Mouse (Mus musculus) embryonic facial prominence, embryonic 11.5 days (tissue): Measurements from ENCODE around the gene Mta1. TPM values are rescaled to one million over a fixed set of nuclear protein-coding genes. Genes with fewer than 3 reads are reported as not detected.
A peak's percentile ranks its signal among the peaks of the same experiment; 100 is the strongest.

ENCODE experiments used
- ATAC-seq: fragments of 200-750 bp; cut with Nextera tagmentation; replicated peaks from 2 replicates; pipeline ENCODE4 v1.8.0; 2017; ENCODE audit warnings: low read depth; ENCODE audit not compliant: insufficient number of reproducible peaks, low FRiP score, low TSS enrichment
- DNase-seq: peaks from one replicate; pipeline ENCODE4 v3.0.0-alpha.2; 2015; ENCODE audit warnings: low spot score
- H3K27ac ChIP-seq: fragments of 300-500 bp; sonication (generic); replicated peaks from 2 replicates; pipeline ENCODE4 v1.5.1; 2014; ENCODE audit warnings: mild to moderate bottlenecking, low read depth, low read length, control low read depth
- H3K27me3 ChIP-seq: fragments of 300-500 bp; sonication (generic); 2 replicates; pipeline ENCODE4 v1.6.1; 2014; ENCODE audit warnings: mild to moderate bottlenecking, low read length, moderate library complexity, mixed read lengths; ENCODE audit not compliant: control insufficient read depth, insufficient read depth
- H3K36me3 ChIP-seq: fragments of 300-500 bp; sonication (generic); replicated peaks from 2 replicates; pipeline ENCODE4 v1.6.1; 2014; ENCODE audit warnings: low read depth, mild to moderate bottlenecking, low read length, moderate library complexity, mixed read lengths; ENCODE audit not compliant: control insufficient read depth, insufficient read depth
- H3K4me1 ChIP-seq: fragments of 300-500 bp; sonication (generic); 2 replicates; pipeline ENCODE4 v1.6.1; 2014; ENCODE audit warnings: low read length, mixed read lengths; ENCODE audit not compliant: control insufficient read depth, insufficient read depth
- H3K4me2 ChIP-seq: fragments of 300-500 bp; sonication (generic); 2 replicates; pipeline ENCODE4 v1.6.1; 2014; ENCODE audit warnings: low read depth, mild to moderate bottlenecking, control low read depth, low read length, moderate library complexity
- H3K4me3 ChIP-seq: fragments of 300-500 bp; sonication (generic); 2 replicates; pipeline ENCODE4 v1.5.1; 2014; ENCODE audit warnings: low read depth, low read length, control low read depth
- H3K9ac ChIP-seq: fragments of 300-500 bp; sonication (generic); replicated peaks from 2 replicates; pipeline ENCODE4 v1.6.1; 2014; ENCODE audit warnings: mild to moderate bottlenecking, control low read depth, low read length
- H3K9me3 ChIP-seq: fragments of 300-500 bp; sonication (generic); replicated peaks from 2 replicates; pipeline ENCODE4 v1.6.1; 2016; ENCODE audit warnings: mild to moderate bottlenecking, low read length, inconsistent platforms, mixed read lengths; ENCODE audit not compliant: control insufficient read depth
- WGBS: fragments of 180-500 bp; shearing (Covaris S2); extraction: QIAGEN DNeasy Blood & Tissue Kit; methylation state at CpG from one replicate; pipeline ENCODE4 v1.1.7; 2014; 5-methylcytosine and 5-hydroxymethylcytosine counted together
- polyA plus RNA-seq: library from polyadenylated mRNA; unstranded; fragments of >200 nt; fragmentation: Nextera tagmentation; extraction: Ambion mirVana; gene quantifications from 2 replicates; pipeline ENCODE4 v1.2.1, GENCODE M21; 2014

Mta1 gene
- polyA plus RNA-seq, 1 experiment from 2014 or later, result 20.7 TPM

DNA sequence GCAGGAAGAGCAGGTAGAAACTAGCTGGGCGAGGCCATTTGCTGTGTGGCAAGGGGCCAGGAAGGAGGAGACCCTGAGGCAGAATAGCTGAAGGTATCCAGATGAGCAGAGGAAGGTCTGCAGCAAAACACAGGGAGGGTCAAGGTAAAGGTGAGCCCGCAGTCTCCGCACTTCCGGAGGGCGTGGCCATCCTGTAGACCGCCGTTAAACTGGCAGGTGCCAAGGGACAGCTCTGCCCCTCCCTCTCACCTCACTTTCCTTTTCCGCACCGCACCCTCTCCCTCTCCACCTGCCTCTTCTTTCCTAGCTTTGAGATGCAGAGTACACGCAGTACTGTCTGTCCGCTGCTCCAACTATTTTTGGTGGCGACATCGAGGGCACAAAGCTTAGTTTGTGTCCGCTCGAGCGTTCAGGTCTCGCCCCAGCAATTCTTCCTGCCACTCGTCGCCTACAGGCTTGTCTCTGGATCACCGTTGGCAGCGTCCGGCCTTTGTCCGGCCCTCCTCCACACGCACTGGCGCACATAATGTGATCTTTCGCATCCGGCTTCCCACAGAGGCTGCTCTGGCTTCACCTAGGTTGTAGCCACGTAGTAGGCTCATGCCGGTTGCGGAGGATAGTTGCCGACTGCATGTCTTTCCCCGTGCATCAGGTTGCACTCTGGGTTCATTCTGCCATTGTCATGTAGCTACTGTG is 57.1 kb downstream of the Mta1 start:
- 4% methylated on average over 31 of the region's 32 CpGs for WGBS
- H3K9me3 ChIP-seq, result no peaks in the 10 kb centered on the region

DNA sequence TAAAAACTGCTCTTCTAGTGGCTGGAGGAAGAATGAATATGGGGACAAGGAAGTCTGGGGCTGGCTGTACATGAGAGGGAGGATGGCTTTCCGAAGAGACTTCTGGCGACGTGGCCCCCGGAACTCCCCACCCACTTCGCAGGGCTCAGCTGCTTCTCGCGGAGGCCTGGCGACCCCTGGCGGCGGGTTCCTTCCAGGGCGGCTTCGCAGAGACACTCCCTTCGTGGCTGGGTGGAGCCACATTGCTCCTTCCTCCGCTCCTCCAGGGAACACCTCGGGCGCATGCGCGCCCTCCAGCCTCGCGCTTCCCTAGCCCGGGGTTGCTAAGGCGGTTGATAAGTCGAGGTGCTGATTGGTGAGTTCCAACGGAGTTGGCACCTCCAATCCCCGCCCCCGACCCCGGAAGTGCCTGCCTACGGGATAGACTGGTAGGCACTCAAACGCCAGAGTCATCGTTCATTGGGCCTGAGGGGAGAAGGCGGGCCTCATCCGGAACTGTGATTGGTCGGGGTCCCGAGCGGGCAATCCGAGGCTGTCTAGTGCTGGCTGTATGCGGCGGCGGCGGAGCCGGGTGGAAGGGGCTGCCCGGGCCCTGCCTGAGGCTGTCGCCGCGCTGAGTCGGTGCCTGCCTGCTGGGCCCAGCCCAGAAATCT is 57.9 kb downstream of the Mta1 start, which contains the start of gene Tedc1:
TSS of gene Tedc1 (plus strand) at position 535 of the 653 bp plus-strand sequence.
- peak; percentile 99 for DNase-seq
- peak within 1 kb of the TSS; percentile 64 for H3K9ac ChIP-seq
- peak within 1 kb of the TSS; percentile 25 for H3K27ac ChIP-seq
- H3K9me3 ChIP-seq, result no peaks in the 10 kb centered on the region
- no peaks in the 10 kb centered on the region for H3K36me3 ChIP-seq
- under 1% methylated on average over 46 of the region's 46 CpGs for WGBS
- H3K27me3 ChIP-seq, result peaks cover 2% of the 10 kb centered on the region
- peak within 1 kb of the TSS; percentile 62 for H3K4me3 ChIP-seq
- ATAC-seq, result peak; percentile 98
- H3K4me2 ChIP-seq, result peak within 1 kb of the TSS; percentile 76
- peaks cover 5% of the 10 kb centered on the region; the same call in 1 of the 2 replicates for H3K4me1 ChIP-seq

More for the DNA sequence above, 57.1 kb downstream of the Mta1 start:
- H3K4me3 ChIP-seq, result peak overlapping the region; percentile 62
- H3K36me3 ChIP-seq, result no peaks in the 10 kb centered on the region
- ATAC-seq, result peak; percentile 0; the same call in 1 of the 2 replicates
- peak overlapping the region; percentile 25 for H3K27ac ChIP-seq
- H3K4me2 ChIP-seq, result peak overlapping the region; percentile 76
- peak overlapping the region; percentile 64 for H3K9ac ChIP-seq
- peaks cover 5% of the 10 kb centered on the region; the same call in 1 of the 2 replicates for H3K4me1 ChIP-seq
- no peak for DNase-seq
- H3K27me3 ChIP-seq, result peaks cover 2% of the 10 kb centered on the region

DNA sequence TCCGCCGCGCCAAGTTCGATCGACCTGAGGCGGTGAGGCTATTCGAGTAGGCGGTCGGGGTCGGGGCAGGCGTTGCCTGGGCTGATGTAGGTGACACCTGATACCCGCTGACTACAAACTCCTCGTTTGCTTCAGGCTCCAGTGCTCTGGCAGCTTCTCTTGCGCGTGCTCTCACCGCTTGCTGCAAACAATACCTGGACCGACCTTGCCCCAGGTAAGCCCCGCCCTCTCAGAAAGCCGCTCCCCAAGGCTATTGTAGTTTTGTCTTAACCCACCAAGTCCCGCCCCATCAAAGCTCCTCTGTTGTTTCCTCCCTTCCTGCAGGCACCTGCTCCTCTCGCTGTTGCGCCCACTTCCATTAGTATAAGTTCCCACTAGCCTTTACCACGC is 58.5 kb downstream of the Mta1 start:
- Histone ChIP-seq H3K4me2 (peak overlapping the region; percentile 76), H3K4me3 (peak overlapping the region; percentile 62), H3K27me3 (peaks cover 2% of the 10 kb centered on the region; the same call in 1 of the 2 replicates), H3K27ac (no peak overlapping the region), H3K9ac (peak overlapping the region; percentile 52), H3K4me1 (peaks cover 5% of the 10 kb centered on the region; the same call in 1 of the 2 replicates), H3K9me3 (no peaks in the 10 kb centered on the region), H3K36me3 (no peaks in the 10 kb centered on the region)
- no peak for ATAC-seq
- no peak for DNase-seq
- under 1% methylated on average over 23 of the region's 23 CpGs for WGBS

DNA sequence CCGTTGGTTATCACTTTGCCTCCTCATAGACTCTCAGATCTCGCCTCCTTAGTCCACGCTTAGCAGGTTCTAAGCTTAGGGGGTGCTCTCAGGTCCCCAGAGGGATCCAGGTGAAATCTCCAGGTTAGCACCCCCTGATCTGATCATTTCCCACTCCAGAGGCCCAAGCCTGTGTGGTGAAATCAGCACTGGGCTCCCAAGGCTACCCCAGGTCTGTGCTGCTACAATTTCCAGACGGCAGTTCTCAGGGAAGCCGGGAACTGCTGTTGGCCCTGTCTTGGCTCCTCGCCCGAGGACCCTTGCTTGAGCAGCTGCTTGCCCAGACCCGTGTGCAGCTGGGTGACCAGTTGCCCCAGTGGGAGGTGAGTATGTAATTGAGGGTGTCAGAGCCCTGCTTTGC is 58.9 kb downstream of the Mta1 start:
- peak overlapping the region; percentile 62 for H3K4me3 ChIP-seq
- peak overlapping the region; percentile 52 for H3K9ac ChIP-seq
- H3K36me3 ChIP-seq, result no peaks in the 10 kb centered on the region
- no peak overlapping the region for H3K27ac ChIP-seq
- H3K4me1 ChIP-seq, result peaks cover 5% of the 10 kb centered on the region; the same call in 1 of the 2 replicates
- 37% methylated on average over 8 of the region's 8 CpGs for WGBS
- DNase-seq (no peak), ATAC-seq (no peak)
- H3K27me3 ChIP-seq, result peaks cover 2% of the 10 kb centered on the region; the same call in 1 of the 2 replicates
- H3K4me2 ChIP-seq, result peak overlapping the region; percentile 76
- H3K9me3 ChIP-seq, result no peaks in the 10 kb centered on the region

DNA sequence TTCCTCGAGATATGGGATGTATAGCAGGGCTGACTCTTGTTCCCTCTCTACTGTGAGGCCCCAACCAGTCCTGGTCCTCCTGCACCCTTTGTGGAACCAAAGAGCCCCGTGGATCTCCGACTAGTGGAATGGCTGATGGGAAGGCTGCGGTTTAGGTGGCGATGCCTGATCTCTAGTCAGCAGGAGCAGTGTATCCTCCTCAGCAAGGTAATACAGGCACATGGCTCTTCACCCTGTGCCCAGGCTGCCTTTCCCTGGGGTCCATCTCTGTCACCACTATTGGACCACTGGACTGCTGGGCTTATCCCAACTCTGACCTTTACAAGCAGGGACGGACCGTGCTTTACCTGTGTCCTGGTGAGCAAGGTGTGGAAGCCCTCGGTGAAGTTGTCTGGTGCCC is 59.4 kb downstream of the Mta1 start:
- ATAC-seq (no peak), DNase-seq (no peak)
- H3K4me3 ChIP-seq, result no peak overlapping the region
- peaks cover 5% of the 10 kb centered on the region; the same call in 1 of the 2 replicates for H3K4me1 ChIP-seq
- no peaks in the 10 kb centered on the region for H3K36me3 ChIP-seq
- H3K9me3 ChIP-seq, result no peaks in the 10 kb centered on the region
- 87% methylated on average over 8 of the region's 8 CpGs for WGBS
- H3K9ac ChIP-seq, result no peak overlapping the region
- no peak overlapping the region for H3K27ac ChIP-seq
- H3K27me3 ChIP-seq, result peaks cover 2% of the 10 kb centered on the region; the same call in 1 of the 2 replicates
- peak overlapping the region; percentile 10; the same call in 1 of the 2 replicates for H3K4me2 ChIP-seq

DNA sequence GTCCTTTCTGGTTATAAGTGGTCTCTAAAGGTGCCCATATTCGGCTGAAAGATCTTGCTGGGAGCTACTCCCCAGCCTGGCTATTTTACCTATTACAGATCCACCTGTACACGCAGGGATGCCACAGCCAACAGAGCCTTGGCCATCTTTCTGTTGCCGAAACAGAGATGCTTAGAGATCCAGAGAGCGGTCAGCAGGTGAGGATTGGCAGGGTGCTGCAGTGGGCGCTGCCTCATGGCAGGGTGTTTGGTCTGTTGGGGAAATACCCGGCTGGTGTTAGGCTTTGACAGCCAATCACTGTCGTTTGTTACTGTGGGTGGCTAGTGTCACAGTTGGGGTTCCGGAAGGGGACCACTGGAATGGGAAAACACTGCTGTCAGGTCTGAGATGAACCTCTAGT is 59.9 kb downstream of the Mta1 start:
- DNase-seq (no peak), ATAC-seq (no peak)
- no peaks in the 10 kb centered on the region for H3K36me3 ChIP-seq
- H3K4me2 ChIP-seq, result no peak overlapping the region
- no peaks in the 10 kb centered on the region for H3K9me3 ChIP-seq
- WGBS, result 92% methylated on average over 8 of the region's 8 CpGs
- H3K27ac ChIP-seq, result no peak overlapping the region
- no peak overlapping the region for H3K9ac ChIP-seq
- no peak overlapping the region for H3K4me3 ChIP-seq
- peaks cover 5% of the 10 kb centered on the region; the same call in 1 of the 2 replicates for H3K4me1 ChIP-seq
- 0 out of 2 replicates have a peak, but pooled peaks cover 2% of the 10 kb centered on the region for H3K27me3 ChIP-seq

DNA sequence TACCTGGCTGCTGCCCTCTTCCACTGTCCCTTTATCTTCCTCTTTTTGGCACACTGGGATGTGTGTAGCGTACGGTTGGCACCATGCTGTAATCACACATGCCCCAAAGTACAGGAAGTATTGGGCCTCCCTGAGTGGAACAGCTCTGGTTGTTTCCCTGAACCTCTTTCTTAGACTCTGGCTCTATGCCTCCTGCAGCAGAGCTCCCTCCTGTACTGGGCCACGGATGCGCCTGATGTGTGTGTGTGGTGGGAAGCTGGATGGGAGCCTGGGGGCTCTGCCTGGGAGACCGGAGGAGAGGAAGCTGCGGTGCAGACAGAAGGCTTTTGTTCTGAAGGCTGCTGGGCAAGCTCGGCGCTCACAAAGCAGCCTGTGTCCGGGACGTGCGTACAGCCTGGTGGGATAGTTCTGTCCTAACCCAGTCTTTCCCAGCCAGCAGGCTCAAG is 65.5 kb downstream of the Mta1 start:
- H3K4me1 ChIP-seq, result no peaks in the 10 kb centered on the region
- no peaks in the 10 kb centered on the region for H3K36me3 ChIP-seq
- H3K27ac ChIP-seq, result 0 out of 2 replicates have a peak overlapping the region, but pooled peaks have one; percentile 0
- ATAC-seq, result peak; percentile 35; the same call in 1 of the 2 replicates
- peak overlapping the region; percentile 5; the same call in 1 of the 2 replicates for H3K9ac ChIP-seq
- 47% methylated on average over 11 of the region's 11 CpGs for WGBS
- H3K4me2 ChIP-seq, result no peak overlapping the region
- H3K4me3 ChIP-seq, result no peak overlapping the region
- DNase-seq, result no peak
- no peaks in the 10 kb centered on the region for H3K27me3 ChIP-seq
- H3K9me3 ChIP-seq, result no peaks in the 10 kb centered on the region
